Mouse (Mus musculus) forebrain, embryonic 15.5 days (tissue): ENCODE data around the gene Bloc1s5. TPM values are rescaled to one million over a fixed set of nuclear protein-coding genes. Genes with fewer than 3 reads are reported as not detected.

Experiments used
- ATAC-seq: fragments of 200-750 bp; cut with Nextera tagmentation; replicated peaks from 2 replicates; pipeline ENCODE4 v1.8.0; 2017; ENCODE audit warnings: mild to moderate bottlenecking, moderate TSS enrichment, moderate library complexity
- H3K27ac ChIP-seq: fragments of 300-500 bp; sonication (generic); replicated peaks from 2 replicates; pipeline ENCODE4 v1.5.1; 2015; ENCODE audit warnings: mild to moderate bottlenecking, inconsistent platforms
- H3K27me3 ChIP-seq: fragments of 300-500 bp; sonication (generic); 2 replicates; pipeline ENCODE4 v1.6.1; 2015; ENCODE audit warnings: inconsistent platforms
- H3K36me3 ChIP-seq: fragments of 300-500 bp; sonication (generic); 2 replicates; pipeline ENCODE4 v1.6.1; 2015; ENCODE audit warnings: mild to moderate bottlenecking, inconsistent platforms
- H3K4me1 ChIP-seq: fragments of 300-500 bp; sonication (generic); 2 replicates; pipeline ENCODE4 v1.6.1; 2015; ENCODE audit warnings: inconsistent platforms
- H3K4me2 ChIP-seq: fragments of 300-500 bp; sonication (generic); replicated peaks from 2 replicates; pipeline ENCODE4 v1.6.1; 2015; ENCODE audit warnings: mild to moderate bottlenecking, inconsistent platforms
- H3K4me3 ChIP-seq: fragments of 300-500 bp; sonication (generic); 2 replicates; pipeline ENCODE4 v1.5.1; 2015; ENCODE audit warnings: mild to moderate bottlenecking, inconsistent platforms
- H3K9ac ChIP-seq: fragments of 300-500 bp; sonication (generic); replicated peaks from 2 replicates; pipeline ENCODE4 v1.6.1; 2015; ENCODE audit warnings: mild to moderate bottlenecking, inconsistent platforms
- H3K9me3 ChIP-seq: fragments of 300-500 bp; sonication (generic); 2 replicates; pipeline ENCODE4 v1.6.1; 2016; ENCODE audit warnings: inconsistent platforms
- WGBS: fragments of 180-500 bp; shearing (Covaris S2); methylation state at CpG from one replicate; pipeline ENCODE4 v1.1.7; 2015; ENCODE audit warnings: mixed read lengths; 5-methylcytosine and 5-hydroxymethylcytosine counted together
- polyA plus RNA-seq: library from polyadenylated mRNA; unstranded; fragments of >200 nt; fragmentation: Nextera tagmentation; extraction: Ambion mirVana; gene quantifications from 2 replicates; pipeline ENCODE4 v1.2.1, GENCODE M21; 2015

Bloc1s5 gene
- polyA plus RNA-seq, 1 experiment from 2014 or later, result 24.7 TPM

DNA sequence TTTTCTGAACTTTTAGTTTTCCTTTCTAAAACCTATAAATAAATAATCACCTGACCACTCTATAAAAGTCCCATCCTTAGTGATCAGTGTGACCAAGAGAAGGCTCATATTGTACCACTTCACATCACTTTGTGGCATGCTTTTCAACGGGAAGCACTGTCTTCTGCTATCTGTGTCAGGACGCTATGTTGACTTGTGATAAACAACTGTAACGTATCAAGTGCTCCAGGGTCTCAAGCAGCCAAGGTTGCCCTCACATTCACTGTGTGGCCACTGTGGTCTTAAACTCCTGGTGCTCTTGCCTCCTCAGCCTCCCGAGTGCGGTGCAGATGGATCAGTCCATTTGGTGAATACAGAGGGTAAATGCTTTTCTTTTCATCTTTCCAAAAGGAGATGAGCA is 19.3 kb downstream of the Bloc1s5 start:
- peaks cover 5% of the 10 kb centered on the region; the same call in 1 of the 2 replicates for H3K36me3 ChIP-seq
- no peak overlapping the region for H3K9ac ChIP-seq
- no peaks in the 10 kb centered on the region for H3K27me3 ChIP-seq
- WGBS, result 96% methylated on average over 5 of the region's 5 CpGs
- no peak overlapping the region for H3K27ac ChIP-seq
- H3K4me3 ChIP-seq, result no peak overlapping the region
- no peak for ATAC-seq
- no peak overlapping the region for H3K4me2 ChIP-seq
- H3K4me1 ChIP-seq, result no peaks in the 10 kb centered on the region
- no peaks in the 10 kb centered on the region for H3K9me3 ChIP-seq

DNA sequence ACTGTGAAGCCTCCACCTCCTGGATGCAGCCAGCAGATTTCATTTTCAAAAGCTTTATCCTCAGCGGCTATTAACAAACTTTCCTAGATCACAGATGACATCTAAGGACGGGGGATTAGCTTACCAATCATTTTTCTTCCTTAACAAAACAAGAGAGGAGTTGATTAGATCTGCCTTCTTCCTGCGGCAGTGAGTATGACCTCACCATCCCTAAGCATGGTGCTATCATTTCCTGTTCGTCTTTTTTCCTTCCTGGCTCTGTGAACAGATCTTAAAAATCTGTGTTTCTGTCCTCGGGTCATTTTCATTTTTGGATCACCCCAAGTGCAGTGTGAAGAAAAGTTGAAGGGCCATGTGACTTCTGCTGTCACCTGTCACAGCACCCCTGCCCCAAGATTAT is 20.6 kb downstream of the Bloc1s5 start:
- no peak overlapping the region for H3K27ac ChIP-seq
- no peak for ATAC-seq
- H3K4me2 ChIP-seq, result no peak overlapping the region
- H3K27me3 ChIP-seq, result no peaks in the 10 kb centered on the region
- H3K9ac ChIP-seq, result no peak overlapping the region
- no peak overlapping the region for H3K4me3 ChIP-seq
- WGBS, result 69% methylated on average over 5 of the region's 5 CpGs
- H3K36me3 ChIP-seq, result peaks cover 7% of the 10 kb centered on the region; the same call in 1 of the 2 replicates
- no peaks in the 10 kb centered on the region for H3K4me1 ChIP-seq
- no peaks in the 10 kb centered on the region for H3K9me3 ChIP-seq

DNA sequence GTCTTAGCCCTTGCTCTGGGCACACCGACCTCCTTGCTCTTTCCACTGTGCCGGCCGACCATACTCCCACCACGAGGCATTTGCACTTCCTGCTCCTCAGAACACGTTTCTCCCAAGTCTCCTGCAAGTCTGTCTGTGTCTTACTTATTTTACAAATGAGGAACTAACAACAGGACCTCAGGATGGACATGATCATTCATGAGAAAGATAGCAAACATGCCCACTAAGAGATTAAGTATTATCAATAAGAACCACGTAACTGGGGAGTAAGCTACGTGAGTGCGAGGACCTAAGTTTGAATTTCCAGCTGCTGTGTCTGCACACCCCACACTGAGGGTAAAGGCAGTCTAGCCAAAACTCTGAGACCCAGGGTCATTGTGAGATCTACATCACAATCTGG is 21.3 kb downstream of the Bloc1s5 start:
- no peak overlapping the region for H3K27ac ChIP-seq
- no peaks in the 10 kb centered on the region for H3K9me3 ChIP-seq
- H3K4me3 ChIP-seq, result no peak overlapping the region
- H3K4me1 ChIP-seq, result no peaks in the 10 kb centered on the region
- no peak overlapping the region for H3K9ac ChIP-seq
- H3K27me3 ChIP-seq, result no peaks in the 10 kb centered on the region
- ATAC-seq, result no peak
- H3K4me2 ChIP-seq, result no peak overlapping the region
- H3K36me3 ChIP-seq, result peaks cover 7% of the 10 kb centered on the region
- WGBS, result 94% methylated on average over 8 of the region's 8 CpGs

DNA sequence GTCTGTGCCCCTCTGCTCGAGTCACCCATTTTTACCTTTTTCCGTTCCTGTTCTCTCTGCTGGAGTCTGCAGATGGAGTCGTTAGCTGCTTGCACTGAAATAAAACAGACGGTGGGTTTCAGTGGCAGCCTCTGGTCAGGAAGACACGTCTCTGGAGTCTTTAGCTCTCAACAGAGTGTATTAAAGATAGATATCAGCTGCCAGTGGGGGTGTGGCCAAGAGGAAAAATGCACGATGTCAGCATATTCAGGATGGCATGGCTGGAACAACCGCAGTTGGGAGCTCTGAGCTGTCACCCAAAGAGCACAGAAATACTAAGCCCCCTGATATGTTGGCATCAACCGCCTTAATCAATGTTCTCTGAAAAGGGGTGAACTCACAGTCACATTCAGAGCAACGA is 22.3 kb downstream of the Bloc1s5 start:
- no peak for ATAC-seq
- no peaks in the 10 kb centered on the region for H3K27me3 ChIP-seq
- H3K9me3 ChIP-seq, result no peaks in the 10 kb centered on the region
- 91% methylated on average over 9 of the region's 9 CpGs for WGBS
- no peak overlapping the region for H3K4me2 ChIP-seq
- no peak overlapping the region for H3K4me3 ChIP-seq
- no peak overlapping the region for H3K27ac ChIP-seq
- H3K36me3 ChIP-seq, result peaks cover 7% of the 10 kb centered on the region
- no peak overlapping the region for H3K9ac ChIP-seq
- no peaks in the 10 kb centered on the region for H3K4me1 ChIP-seq

DNA sequence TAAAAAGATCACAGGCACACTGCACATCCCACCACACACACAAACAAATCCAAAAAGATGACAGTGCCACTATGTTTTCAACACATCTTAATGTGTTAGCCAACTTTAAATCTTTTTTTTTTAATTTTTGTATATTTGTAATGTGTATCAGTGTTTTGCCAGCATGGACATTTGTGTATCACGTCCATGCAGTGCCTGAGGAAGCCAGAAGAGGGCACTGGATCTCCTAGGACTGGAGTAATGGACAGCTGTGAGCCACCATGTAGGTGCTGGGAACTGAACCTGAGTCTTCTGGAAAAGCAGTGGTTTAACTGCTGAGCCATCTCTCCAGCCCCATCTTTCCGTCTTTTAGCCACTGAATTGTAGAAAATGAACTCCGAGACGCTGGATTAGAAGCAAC is 22.7 kb downstream of the Bloc1s5 start:
- Histone ChIP-seq H3K27ac (no peak overlapping the region), H3K4me2 (no peak overlapping the region), H3K9ac (no peak overlapping the region), H3K4me1 (no peaks in the 10 kb centered on the region), H3K36me3 (peaks cover 7% of the 10 kb centered on the region), H3K4me3 (no peak overlapping the region), H3K9me3 (no peaks in the 10 kb centered on the region), H3K27me3 (no peaks in the 10 kb centered on the region)
- 97% methylated on average over 4 of the region's 4 CpGs for WGBS
- ATAC-seq, result no peak

DNA sequence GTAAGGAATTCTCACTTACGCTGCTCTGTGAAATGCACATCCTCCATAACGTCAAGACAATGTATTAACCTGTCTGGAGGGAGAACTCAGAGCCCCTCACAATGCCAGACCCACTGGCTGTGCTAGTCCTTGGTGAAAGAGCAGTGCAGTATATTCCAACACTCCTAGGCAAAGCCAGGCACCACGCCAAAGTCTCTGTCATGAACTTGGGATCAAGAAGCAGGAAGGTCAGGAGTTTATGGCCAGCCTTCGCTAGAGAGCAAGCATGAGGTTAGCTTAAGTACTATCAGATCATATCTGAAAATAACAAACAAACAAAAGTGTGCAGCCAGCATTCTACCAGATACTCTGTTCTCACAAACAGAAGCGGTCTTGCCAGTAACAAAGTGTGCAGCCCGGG is 24.6 kb downstream of the Bloc1s5 start:
- peaks cover 7% of the 10 kb centered on the region for H3K36me3 ChIP-seq
- H3K27me3 ChIP-seq, result no peaks in the 10 kb centered on the region
- no peak overlapping the region for H3K27ac ChIP-seq
- H3K9ac ChIP-seq, result no peak overlapping the region
- H3K4me3 ChIP-seq, result no peak overlapping the region
- no peaks in the 10 kb centered on the region for H3K9me3 ChIP-seq
- no peaks in the 10 kb centered on the region for H3K4me1 ChIP-seq
- WGBS, result 90% methylated on average over 6 of the region's 6 CpGs
- ATAC-seq, result no peak
- H3K4me2 ChIP-seq, result no peak overlapping the region

DNA sequence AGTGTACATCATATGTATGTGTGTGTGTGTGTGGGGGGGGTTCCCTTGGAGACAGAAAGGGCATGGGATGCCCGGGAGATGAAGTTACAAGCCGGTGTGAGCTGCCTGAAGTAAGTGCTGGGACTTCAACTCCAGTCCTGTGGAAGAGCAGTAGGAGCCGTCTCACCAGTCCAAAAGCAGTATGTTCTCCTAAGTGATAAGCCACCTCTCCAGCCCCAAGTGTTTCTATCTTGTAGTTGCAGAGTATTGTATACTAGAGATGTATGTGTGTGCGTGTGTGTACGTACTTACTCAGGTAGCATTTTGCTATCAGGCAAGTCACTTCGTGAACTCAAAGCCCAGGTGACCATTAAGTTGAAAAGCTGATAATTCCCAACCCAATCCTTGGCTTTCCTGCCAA is 27.8 kb downstream of the Bloc1s5 start:
- no peak for ATAC-seq

DNA sequence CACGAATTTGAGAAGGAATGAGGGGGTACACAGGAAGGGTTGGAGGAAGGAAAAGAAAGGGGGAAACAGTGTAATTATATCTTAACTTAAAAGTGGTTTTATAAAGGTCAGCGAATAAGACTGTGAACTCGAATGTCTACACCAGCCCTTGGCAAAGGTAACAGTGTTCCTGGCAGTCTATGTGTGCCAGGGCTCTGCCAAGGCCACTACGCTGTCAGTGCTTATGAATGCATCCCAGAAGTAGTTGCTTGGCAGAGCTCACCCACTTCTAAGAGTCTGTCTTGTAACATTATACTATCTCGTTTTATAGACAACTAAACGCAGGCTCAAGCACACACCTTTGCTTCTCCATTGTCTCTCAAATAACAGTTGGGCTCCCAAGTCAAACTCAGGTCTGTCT is 29.6 kb downstream of the Bloc1s5 start:
- Histone ChIP-seq H3K27me3 (no peaks in the 10 kb centered on the region), H3K9me3 (no peaks in the 10 kb centered on the region), H3K36me3 (peaks cover 4% of the 10 kb centered on the region; the same call in 1 of the 2 replicates), H3K4me3 (no peak overlapping the region), H3K9ac (no peak overlapping the region), H3K4me1 (no peaks in the 10 kb centered on the region), H3K27ac (no peak overlapping the region), H3K4me2 (no peak overlapping the region)
- 77% methylated on average over 6 of the region's 6 CpGs for WGBS
- no peak for ATAC-seq

More for the DNA sequence above, 27.8 kb downstream of the Bloc1s5 start:
- Histone ChIP-seq H3K27me3 (no peaks in the 10 kb centered on the region), H3K9ac (no peak overlapping the region), H3K9me3 (no peaks in the 10 kb centered on the region), H3K4me2 (no peak overlapping the region), H3K4me3 (no peak overlapping the region), H3K4me1 (no peaks in the 10 kb centered on the region), H3K36me3 (peaks cover 4% of the 10 kb centered on the region; the same call in 1 of the 2 replicates), H3K27ac (no peak overlapping the region)
- 91% methylated on average over 6 of the region's 6 CpGs for WGBS

DNA sequence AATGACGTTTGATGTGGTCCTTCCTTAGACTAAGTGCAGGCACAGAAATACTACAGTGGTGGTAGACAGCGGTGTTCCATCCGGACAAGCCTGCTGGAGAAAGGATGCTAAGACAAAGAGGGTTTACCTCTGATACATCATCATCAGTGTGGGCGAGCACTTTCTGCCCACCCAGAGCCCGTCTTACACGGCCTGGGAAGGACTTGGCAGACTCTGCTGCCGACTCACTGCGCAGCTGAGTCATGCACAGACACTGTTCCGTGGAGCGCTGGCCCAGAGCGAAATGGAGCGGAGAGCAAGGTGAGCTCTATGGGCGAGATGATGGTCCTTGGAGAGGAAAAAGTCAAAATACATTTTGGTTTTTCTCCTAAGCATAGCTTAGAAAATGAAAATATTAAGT is 31.9 kb downstream of the Bloc1s5 start:
- H3K4me3 ChIP-seq, result no peak overlapping the region
- no peaks in the 10 kb centered on the region for H3K9me3 ChIP-seq
- H3K27me3 ChIP-seq, result no peaks in the 10 kb centered on the region
- no peak overlapping the region for H3K4me2 ChIP-seq
- WGBS, result 85% methylated on average over 13 of the region's 13 CpGs
- H3K9ac ChIP-seq, result no peak overlapping the region
- H3K36me3 ChIP-seq, result 0 out of 2 replicates have a peak, but pooled peaks cover 2% of the 10 kb centered on the region
- no peak for ATAC-seq
- H3K4me1 ChIP-seq, result no peaks in the 10 kb centered on the region
- no peak overlapping the region for H3K27ac ChIP-seq

DNA sequence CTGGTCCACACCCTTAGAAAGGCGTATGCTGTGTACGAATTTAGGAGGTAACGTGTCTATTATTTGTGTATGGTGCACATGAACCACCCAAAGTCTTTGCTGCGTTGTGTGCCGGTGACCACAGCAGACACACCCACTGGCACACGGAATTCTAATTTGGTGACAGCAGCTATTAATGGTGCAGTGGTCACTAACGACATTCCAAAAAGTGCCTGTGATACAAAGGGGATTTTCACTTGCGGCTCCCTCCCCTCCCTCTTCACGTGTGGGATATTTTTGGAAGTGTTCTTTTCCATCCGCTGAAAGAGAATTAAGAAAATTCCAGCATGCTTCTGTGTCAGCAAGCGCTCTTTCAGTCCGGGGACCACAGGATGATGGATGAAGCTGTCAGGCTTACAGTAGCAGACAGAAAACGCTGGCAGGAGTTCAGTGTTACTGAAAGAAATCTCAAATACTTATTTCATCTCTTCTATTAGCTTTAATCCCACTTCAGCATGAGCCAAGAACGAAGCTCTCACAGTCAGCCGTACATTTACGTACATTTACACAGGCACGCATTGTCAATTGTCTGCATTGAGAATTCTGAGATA is 32.6 kb downstream of the Bloc1s5 start:
- ATAC-seq, result no peak
- WGBS, result 48% methylated on average over 17 of the region's 17 CpGs

DNA sequence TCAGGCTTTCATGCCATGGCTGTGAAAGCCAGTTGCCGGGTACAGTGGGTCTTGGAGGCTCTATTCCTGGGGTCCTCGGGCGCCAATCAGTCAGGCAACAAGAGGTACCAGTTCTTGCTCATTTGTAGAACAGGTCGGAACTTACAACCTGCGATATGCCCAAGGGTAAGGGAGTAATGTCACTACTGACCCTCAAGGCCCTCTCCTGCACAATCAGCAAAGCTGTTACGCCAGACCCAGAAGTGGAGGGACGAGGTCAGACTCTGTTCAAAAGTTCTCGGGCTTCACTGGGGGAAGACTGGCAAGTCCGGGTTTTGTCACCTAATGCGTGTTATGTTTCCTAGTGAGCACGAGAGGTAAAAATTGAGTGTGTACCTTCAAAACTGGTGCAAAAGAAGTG is 34.1 kb downstream of the Bloc1s5 start:
- no peak for ATAC-seq
- Histone ChIP-seq H3K4me2 (no peak overlapping the region), H3K27ac (no peak overlapping the region), H3K4me1 (no peaks in the 10 kb centered on the region), H3K9ac (no peak overlapping the region), H3K27me3 (no peaks in the 10 kb centered on the region), H3K4me3 (no peak overlapping the region), H3K9me3 (no peaks in the 10 kb centered on the region), H3K36me3 (0 out of 2 replicates have a peak, but pooled peaks cover 2% of the 10 kb centered on the region)
- WGBS, result 87% methylated on average over 11 of the region's 11 CpGs

More for the DNA sequence above, 32.6 kb downstream of the Bloc1s5 start:
- Histone ChIP-seq H3K4me1 (no peaks in the 10 kb centered on the region), H3K27me3 (no peaks in the 10 kb centered on the region), H3K4me3 (no peak overlapping the region), H3K27ac (no peak overlapping the region), H3K9ac (no peak overlapping the region), H3K36me3 (0 out of 2 replicates have a peak, but pooled peaks cover 2% of the 10 kb centered on the region), H3K4me2 (no peak overlapping the region), H3K9me3 (no peaks in the 10 kb centered on the region)

DNA sequence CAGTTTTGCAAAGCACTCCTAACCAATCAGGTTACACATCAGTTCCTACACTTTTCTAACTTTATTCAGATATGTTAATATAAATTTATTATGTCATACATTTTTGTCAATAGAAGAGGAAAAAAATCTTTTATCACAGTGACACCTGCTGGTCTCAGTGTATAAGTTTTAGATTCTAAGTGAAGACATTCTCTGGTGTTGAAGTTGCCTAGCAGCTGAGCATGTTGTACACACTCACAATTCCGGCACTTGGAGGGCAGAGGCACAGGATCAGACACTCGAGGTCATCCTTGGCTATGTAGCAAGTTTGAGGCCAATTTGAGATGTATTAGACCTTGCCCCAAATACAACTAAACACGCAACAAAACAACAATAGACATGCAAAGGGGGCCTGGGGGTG is 37.8 kb downstream of the Bloc1s5 start:
- H3K9ac ChIP-seq, result no peak overlapping the region
- H3K27ac ChIP-seq, result no peak overlapping the region
- no peak for ATAC-seq
- no peaks in the 10 kb centered on the region for H3K36me3 ChIP-seq
- H3K27me3 ChIP-seq, result no peaks in the 10 kb centered on the region
- H3K4me3 ChIP-seq, result no peak overlapping the region
- no peaks in the 10 kb centered on the region for H3K9me3 ChIP-seq
- WGBS, result 70% methylated on average over 3 of the region's 3 CpGs
- no peaks in the 10 kb centered on the region for H3K4me1 ChIP-seq
- no peak overlapping the region for H3K4me2 ChIP-seq

DNA sequence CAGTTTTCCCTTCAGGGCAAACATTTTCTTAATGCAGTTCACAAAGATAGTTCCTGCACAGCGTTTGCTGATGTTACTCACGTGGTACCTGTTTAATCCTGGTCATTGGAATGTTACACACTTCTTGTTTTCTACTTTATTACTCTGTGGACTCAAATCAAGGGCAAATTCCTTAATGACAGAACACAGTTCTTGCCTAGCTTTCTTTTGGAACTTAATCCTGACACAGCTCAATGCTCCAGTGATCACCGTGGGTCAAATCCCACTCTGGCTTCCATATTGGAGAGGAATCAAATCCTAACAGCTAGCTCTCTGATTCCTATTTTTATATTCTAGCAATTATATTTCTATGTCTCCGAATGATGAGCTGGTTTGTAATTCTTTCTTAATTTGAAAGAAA is 38.4 kb downstream of the Bloc1s5 start:
- Histone ChIP-seq H3K9ac (no peak overlapping the region), H3K27me3 (no peaks in the 10 kb centered on the region), H3K36me3 (no peaks in the 10 kb centered on the region), H3K9me3 (no peaks in the 10 kb centered on the region), H3K4me2 (no peak overlapping the region), H3K4me1 (no peaks in the 10 kb centered on the region), H3K27ac (no peak overlapping the region), H3K4me3 (no peak overlapping the region)
- WGBS, result 73% methylated on average over 4 of the region's 4 CpGs
- no peak for ATAC-seq
